Mouse (Mus musculus) layer of hippocampus, adult 18-20 months (tissue): ENCODE data around the gene Dscam. TPM values are rescaled to one million over a fixed set of nuclear protein-coding genes. Genes with fewer than 3 reads are reported as not detected.

Experiments used
- DNase-seq, 2 experiments: peaks; one replicate each; pipeline ENCODE4 v3.0.0; 2022; ENCODE audit warnings: low spot score in 2 of 2
- total RNA-seq, 2 experiments: library from RNA; stranded (reverse); gene quantifications; 2 replicates each; pipeline ENCODE4 v1.2.3; 2021

The Dscam gene
- total RNA-seq, 2 experiments from 2014 or later = 35.7 to 36.8 TPM

DNA sequence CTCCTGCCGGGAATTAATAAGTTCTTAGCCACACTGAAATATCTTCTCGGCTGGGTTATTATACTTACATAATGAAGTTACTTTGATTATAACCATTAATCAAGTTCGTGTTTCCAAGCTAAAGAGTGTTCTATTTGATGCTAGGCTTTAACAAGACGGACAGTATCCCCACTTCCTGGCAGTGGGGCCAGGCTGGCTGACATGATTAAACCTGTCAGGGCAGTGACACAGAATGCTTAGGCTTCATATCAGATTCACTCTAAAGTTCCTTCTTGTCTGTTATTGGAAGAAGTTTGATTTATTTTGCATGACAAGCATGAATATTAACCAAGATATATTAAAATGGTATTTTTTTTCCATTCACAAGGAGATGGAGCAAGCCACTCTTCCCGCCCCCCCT is 446.0 kb downstream of the Dscam start:
- no peak for DNase-seq

DNA sequence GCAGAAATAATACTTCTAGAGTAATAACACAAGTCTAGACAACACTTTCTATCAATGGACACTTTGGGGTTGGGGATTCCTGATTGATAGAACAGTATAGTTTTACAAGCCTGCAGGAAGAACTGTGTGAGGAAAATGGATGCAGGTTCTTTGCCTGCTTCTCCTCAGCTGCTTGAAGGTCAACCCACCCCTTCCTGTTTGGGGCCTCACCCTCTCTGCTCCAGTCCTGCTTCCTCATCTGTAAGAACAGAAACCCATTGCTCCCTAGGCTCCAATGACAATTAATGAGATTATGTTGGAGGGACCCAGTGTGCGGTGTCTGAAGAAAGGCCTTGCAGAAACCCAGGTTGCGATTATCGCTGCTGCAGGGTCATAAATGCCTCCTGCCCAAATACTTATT is 446.4 kb downstream of the Dscam start:
- no peak for DNase-seq

GRCm38 (mm10) chr16:96723066-96723669 is 447.4 kb downstream of the Dscam start:
- DNase-seq = no peak

GRCm38 (mm10) chr16:96722135-96722534 is 448.4 kb downstream of the Dscam start:
- no peak for DNase-seq

DNA sequence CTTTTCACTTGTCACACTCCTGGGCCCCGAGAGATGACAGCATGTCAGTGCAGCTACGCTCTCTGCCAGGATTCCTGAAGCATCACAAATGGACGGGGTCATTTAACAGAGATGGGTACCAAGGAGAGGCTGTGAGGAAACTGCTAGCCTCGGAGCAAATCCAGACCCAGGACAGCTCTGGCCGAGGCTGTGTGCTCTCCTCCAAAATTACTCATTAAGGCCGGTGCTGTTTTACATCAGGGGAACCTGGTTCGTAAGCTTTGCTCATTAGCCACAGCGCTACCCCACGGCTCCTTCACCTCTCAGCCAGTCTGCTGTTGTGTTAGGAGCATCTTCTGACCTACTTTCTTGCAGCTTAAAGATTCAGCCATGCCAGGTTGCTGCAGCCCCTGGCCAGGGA is 449.3 kb downstream of the Dscam start:
- no peak for DNase-seq

- no peak for DNase-seq
Measured at GRCm38 (mm10) chr16:96720666-96721065, 449.9 kb downstream of the Dscam start.

DNA sequence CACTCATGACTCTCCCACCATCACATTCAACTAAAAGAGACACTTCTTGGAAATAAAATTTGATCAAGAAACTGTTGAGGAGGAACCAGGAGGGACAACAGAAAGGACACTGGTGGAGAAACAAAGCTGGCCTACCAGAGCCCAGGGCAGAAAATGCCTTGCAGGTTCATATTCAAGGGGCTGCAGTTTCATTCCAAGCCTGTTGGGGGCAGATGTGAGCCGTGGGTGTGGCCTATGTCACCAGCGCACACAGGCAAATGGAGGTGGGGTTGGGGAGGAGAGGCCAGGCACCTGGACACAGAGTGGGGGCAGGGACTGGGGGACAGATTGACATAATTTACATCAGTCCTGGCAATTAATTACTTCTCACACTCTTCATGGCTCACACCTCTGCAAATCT is 452.3 kb downstream of the Dscam start:
- no peak for DNase-seq

DNA sequence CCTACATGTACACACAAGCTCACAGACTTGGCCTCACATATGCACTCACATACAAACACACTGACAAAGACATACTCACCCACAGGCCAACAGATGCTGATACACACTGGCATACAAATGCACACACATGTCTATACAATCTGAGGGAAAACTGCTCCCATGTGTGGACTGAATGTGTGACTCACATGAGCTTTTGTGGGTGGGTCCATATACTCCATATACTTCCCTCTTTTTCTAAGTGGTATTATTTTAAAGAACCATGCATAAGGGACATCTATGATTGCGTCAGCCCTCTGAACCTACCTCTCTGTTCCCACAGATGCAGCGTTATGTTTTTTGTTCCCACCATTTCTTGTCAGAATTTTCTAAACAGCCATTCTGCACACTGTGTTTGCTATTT is 453.9 kb downstream of the Dscam start:
- no peak for DNase-seq

DNA sequence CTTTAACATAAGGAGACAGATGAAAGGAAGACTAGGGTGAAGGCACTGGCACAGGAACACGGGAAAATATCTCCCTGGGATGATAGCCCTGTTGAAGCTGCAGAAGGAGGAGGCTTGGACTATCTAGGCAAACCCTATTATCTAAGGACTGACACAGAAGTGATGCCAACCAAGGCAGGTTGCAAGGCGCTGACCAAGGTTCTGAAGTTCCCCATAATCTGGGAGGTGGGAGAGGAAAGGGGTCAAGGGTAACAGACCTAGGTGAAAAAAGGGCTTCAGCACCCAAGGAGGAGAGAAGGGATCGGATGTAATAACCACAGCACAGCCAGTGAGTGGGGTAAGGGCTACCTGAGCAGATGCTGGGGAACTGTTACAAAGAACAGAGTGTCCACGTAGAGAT is 458.6 kb downstream of the Dscam start:
- no peak for DNase-seq

GRCm38 (mm10) chr16:96700551-96700950 is 470.0 kb downstream of the Dscam start:
- peak in 1 of 2 experiments; percentile 17 for DNase-seq

DNA sequence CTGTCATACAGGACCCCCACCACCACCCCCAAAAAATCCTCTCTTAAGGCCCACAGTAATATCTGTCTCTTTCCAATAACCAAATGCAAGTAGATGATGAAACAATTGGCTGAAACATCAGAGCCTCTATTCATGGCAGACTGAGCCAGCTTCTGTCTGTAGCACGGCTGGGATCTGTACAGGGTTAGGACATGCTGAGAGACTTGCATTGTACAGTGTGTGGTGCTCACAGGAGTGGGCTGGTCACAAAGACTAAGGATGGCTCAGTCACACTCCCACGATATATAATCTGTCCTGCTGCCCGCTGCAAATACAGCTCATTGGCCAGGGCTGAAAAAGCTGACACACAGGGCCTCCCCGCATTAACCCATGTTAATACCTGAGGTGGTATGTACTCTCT is 474.7 kb downstream of the Dscam start:
- DNase-seq = peak in 1 of 2 experiments; percentile 21

DNA sequence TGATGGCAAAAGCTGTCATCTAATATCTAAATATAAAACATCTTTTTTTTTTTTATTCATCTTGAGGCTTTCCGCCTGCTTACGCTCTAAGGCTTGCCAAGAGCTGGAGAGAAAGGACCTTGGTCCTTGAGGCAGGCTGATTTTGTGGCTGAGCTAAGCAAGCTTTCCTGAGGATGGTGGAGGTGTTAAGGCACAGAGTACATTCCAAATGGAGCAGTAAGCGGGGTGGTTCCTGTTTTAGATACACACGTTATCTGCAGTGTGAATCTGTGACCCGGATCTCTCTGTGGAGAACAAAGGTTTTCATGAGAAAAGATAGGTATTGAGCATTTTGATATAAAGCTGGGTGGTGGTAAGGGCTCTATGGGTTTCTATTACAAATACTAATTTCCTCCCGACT is 479.0 kb downstream of the Dscam start:
- DNase-seq = no peak

- DNase-seq = no peak
Measured at GRCm38 (mm10) chr16:96690052-96690451, 480.5 kb downstream of the Dscam start.

DNA sequence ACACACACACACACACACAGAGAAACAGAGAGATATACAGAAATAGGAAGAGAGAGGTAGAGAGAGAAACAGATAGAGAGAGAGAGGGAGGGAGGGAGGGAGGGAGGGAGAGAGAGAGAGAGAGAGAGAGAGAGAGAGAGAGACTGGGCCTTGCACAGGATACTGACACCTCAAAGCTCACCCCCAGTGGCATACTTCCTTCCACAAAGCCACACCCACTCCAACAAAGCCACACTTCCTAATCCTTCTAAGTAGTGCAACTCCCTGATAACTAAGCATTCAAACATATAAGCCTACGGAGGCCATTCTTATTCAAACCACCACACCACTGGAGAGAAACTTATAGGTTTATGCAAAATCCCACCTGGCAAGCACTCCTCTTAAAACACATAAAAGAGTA is 481.1 kb downstream of the Dscam start:
- DNase-seq = no peak

GRCm38 (mm10) chr16:96685065-96685464 is 485.5 kb downstream of the Dscam start:
- no peak for DNase-seq

DNA sequence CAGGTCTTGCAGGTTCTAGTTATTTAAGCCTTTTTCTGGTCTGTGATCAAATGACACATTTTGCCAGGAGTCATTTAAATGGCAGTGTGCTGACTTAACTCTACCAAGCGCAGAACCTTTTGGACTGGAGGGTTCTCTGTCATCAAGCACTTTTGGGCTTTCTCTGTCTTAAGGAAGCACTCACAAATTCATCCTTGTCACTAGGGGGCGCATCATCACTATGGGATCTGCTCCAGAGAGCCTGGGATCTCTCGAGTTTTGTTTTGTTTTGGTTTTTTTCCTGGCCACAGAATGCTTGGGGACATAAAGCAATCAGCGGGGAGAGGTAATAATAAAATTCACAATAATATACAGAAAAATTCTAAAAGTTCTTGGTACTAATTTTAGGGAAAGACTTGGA is 486.0 kb downstream of the Dscam start:
- DNase-seq = peak; percentile 37 to 85

GRCm38 (mm10) chr16:96682289-96682972 is 488.1 kb downstream of the Dscam start:
- no peak for DNase-seq

DNA sequence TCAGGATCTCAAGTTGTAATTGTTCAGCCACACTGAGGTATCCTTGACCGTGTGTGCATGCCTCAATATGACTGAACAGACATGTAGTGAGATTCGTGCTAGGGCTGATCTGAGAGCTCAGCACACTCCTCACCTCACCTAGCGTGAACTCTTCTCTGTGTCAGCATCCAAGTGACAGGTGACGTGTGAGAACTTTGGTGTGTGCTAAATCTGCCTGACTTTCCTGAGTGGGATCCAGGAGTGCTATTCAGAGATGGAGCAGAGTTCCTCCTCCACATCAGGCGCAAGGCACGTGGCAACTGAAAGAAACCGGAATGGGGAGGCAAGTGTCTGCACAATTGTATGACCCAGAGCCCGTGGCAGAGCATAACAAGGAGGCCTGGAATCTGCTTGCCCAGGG is 490.6 kb downstream of the Dscam start:
- DNase-seq = no peak

- no peak for DNase-seq
Measured at GRCm38 (mm10) chr16:96677471-96677870, 493.1 kb downstream of the Dscam start.

DNA sequence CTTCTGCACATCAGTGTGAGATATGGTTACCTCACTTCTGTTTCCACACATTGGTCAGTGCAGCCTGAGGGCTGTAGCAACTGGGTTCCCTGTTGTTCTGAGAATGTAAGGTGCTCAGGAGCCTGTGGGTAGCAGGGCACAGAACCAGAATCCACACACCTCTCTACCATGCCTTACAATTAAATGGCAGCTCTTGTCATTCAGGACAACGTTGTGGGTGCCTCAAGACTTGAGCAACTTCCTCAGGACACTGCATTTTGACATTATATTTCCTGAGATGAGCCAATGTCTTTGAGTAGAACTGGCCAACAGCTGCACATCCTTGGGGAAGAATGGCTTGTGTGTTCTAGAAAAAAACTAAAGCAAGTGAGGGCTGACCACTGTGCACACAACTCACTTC is 493.9 kb downstream of the Dscam start:
- DNase-seq = no peak

- DNase-seq = peak in 1 of 2 experiments; percentile 24
Measured at GRCm38 (mm10) chr16:96673191-96673847, 497.2 kb downstream of the Dscam start.

GRCm38 (mm10) chr16:96671603-96672374 is 498.8 kb downstream of the Dscam start:
- DNase-seq = peak; percentile 27 to 78
